Mouse (Mus musculus) layer of hippocampus, adult 2 months (tissue): Measurements from ENCODE around the gene Lime1. TPM values are rescaled to one million over a fixed set of nuclear protein-coding genes. Genes with fewer than 3 reads are reported as not detected.

Experiments
- DNase-seq, 2 experiments: peaks; one replicate each; pipeline ENCODE4 v3.0.0; 2022; ENCODE audit warnings: low spot score in 2 of 2
- H3K27ac ChIP-seq: fragments of 200-600 bp; 2 replicates; pipeline ENCODE4 v1.8.1; 2022
- H3K4me3 ChIP-seq: fragments of 200-600 bp; 2 replicates; pipeline ENCODE4 v1.8.1; 2022; ENCODE audit warnings: mild to moderate bottlenecking
- CTCF ChIP-seq: fragments of 200-600 bp; conservative IDR thresholded peaks from 2 replicates; pipeline ENCODE4 v1.8.1; 2022; ENCODE audit warnings: antibody characterized with exemption, mild to moderate bottlenecking, moderate library complexity
- long read RNA-seq, 2 experiments: library from polyadenylated mRNA; stranded (forward); transcript quantifications; one replicate each; pipeline ENCODE4 v2.0.0; 2021; ENCODE audit warnings: borderline mapping rate in 2 of 2
- total RNA-seq, 2 experiments: library from RNA; stranded (reverse); gene quantifications; 2 replicates each; pipeline ENCODE4 v1.2.3; 2021

The Lime1 gene
- total RNA-seq = 10 to 100 TPM; 35.2 to 49.5 TPM
- long read RNA-seq, experiment 1, partial matches to known transcripts = 0 of 1 reads
- long read RNA-seq, experiment 1, other reads (novel, unspliced or antisense) = 0 of 1 reads
- long read RNA-seq, experiment 2, partial matches to known transcripts = 0 of 4 reads
- long read RNA-seq, experiment 2, other reads (novel, unspliced or antisense) = 0 of 4 reads

DNA sequence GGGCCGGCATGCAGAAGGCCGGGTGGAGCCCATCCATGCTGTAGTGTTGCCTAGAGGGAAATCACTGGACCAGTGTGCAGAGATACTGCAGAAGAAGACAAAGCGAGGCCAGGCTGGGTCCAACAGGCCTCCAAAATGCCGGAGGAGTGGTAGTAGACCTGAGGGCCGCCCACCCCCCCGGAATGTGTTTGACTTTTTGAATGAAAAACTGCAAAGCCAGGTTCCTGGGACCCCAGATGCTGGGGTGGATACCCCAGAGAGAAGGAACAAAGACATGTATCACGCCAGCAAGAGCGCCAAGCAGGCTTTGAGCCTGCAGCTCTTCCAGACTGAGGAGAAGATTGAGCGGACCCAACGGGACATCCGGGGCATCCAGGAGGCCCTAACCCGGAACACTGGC lies at the start of gene Lime1:
Lime1 (plus strand) TSS at position 301 of the 400 bp plus-strand sequence.
- Histone ChIP-seq H3K27ac (no peak within 1 kb of the TSS), H3K4me3 (no peak within 1 kb of the TSS)
- DNase-seq = no peak
- TF ChIP-seq CTCF = no peak

DNA sequence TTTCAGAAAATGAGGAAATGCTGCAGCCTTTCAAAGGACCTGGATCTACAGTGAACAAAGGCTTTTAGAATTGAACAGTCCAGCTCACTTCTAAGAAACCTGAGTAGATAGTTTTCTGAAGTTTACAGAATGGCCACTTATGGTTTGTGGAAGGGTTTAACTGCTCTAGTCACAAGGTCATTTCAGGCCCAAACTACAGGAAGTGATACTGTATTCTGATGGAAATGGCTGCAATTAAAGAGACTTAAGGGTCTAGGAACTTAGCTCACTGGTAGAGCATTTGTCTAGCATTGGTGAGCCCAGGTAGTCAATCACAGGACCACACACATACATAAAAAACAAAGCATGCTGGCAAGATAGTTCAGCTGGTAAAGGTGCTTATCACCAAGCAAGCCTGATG lies 47.3 kb upstream of the Lime1 start:
- DNase-seq = no peak
- Histone ChIP-seq H3K4me3 (no peak overlapping the region), H3K27ac (no peak overlapping the region)
- no peak for TF ChIP-seq CTCF

DNA sequence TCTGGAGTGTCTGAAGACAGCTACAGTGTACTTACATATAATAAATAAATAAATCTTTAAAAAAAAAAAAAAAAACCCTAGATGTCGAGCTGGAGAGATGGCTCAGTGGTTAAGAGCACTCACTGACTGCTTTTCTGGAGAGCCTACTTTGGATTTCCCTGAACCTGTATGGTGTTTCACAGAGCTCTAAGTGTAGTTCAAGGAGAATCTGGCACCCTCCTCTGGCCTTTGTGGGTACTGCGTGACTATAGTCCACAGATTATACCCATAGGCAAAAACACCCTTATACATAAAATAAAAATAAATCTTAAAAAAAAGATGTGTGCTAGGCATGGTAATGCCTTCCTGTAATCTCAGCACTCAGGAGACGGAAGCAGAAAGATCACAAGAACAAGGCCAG lies 45.9 kb upstream of the Lime1 start:
- H3K4me3 ChIP-seq = no peak overlapping the region
- TF ChIP-seq CTCF = peak; percentile 87
- peak; percentile 50 to 73 for DNase-seq
- H3K27ac ChIP-seq = no peak overlapping the region

DNA sequence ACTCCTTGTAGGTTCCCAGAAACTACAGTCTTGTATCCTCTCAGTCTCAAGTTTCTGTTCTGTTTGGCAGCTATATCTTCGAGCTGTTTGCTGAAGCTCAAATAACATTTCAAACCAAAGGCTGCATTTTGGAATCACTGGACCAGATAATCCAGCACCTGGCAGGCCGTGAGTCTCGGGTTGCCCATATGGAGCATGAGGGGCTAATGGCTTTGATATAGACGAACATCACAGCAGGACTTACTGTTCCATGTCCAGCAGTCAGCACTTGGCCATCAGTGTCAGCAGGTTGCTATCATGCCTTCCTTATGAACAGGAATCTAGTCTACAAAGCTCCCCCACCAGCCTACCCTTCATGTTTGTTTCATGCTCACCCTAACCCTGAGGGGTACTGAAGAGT lies 39.5 kb upstream of the Lime1 start:
- no peak for TF ChIP-seq CTCF
- H3K27ac ChIP-seq = no peak overlapping the region
- DNase-seq = no peak

DNA sequence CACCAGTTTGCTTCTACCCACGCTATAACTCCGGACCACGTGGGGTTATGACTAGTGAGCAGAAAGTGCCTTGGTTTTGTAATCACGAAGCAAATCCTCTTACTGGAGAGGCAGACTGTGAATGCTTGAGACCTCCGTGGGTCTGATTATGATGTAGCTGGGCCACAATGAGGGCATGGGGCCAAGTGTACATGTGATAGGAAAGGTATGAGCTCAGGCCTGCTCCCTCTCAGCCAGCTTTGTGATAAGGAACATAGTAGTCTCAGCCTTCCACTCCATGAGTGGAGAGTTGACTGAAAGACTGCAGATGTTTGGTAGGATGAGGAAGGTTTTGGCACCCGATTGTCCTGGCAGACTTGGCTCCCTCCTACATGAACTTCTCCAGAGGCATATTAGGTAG lies 37.1 kb upstream of the Lime1 start:
- Histone ChIP-seq H3K27ac (no peak overlapping the region), H3K4me3 (no peak overlapping the region)
- no peak for DNase-seq
- no peak for TF ChIP-seq CTCF

More for the DNA sequence above, 39.5 kb upstream of the Lime1 start:
- no peak overlapping the region for H3K4me3 ChIP-seq

DNA sequence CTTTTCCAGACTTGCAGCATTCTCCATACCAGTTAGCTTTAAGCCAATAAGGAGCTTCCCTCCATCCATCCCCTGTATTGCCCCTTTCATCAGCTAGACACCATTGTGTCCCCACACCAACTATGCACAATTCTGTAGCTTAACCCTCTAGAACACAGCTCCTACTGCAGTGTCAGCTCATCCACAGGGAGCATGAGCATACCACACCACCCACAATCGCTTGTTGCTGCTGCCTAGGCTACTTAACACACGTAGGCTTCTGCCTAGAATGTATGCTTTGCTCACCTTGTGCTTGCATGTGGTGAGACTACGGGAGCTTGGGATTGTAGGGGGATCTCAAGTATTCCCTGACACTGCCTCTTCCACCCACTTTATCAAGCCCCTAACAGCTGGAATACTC lies 23.1 kb upstream of the Lime1 start:
- DNase-seq = no peak
- Histone ChIP-seq H3K27ac (no peak overlapping the region), H3K4me3 (no peak overlapping the region)
- no peak for TF ChIP-seq CTCF

DNA sequence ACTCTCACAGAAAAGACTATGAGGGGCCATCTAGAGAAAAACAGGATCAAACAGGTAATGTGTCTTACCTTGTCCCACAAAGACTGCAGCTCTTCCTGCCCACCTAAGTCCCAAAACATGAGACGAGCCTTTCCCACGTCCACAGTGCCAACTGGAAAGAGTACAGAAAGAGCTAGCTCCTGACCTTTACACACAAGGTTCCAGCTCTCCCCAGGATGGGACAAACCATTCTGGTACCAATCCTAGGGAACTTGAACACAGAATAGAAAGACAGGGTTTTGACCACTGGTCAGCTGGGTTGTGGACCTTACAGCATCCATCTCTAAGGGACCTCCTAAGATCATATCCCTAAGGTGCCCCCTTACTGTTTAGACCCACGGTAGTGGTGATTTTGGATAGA lies 15.9 kb upstream of the Lime1 start:
- TF ChIP-seq CTCF = no peak
- peak overlapping the region; percentile 77 for H3K4me3 ChIP-seq
- DNase-seq = no peak
- H3K27ac ChIP-seq = no peak overlapping the region

DNA sequence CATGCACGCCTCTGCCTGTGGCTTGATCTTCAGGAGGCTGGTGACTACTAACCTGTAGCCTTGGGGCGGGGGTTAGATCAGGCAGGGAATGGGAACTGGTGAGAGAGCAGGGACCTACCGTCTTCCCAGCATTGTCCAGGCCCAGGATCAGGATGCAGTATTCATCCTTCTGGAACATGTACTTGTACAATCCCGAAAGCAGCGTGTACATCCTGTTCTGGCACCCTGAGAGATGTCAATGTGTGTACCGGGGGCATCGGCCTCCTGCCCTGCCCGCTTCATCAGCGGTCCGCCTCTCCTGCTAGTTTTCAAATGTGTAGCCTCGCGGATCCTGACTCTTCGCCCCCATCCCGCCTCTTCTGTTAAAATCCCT lies 15.4 kb upstream of the Lime1 start:
- H3K4me3 ChIP-seq = peak overlapping the region; percentile 77
- TF ChIP-seq CTCF = no peak
- no peak for DNase-seq
- H3K27ac ChIP-seq = peak overlapping the region; percentile 96

DNA sequence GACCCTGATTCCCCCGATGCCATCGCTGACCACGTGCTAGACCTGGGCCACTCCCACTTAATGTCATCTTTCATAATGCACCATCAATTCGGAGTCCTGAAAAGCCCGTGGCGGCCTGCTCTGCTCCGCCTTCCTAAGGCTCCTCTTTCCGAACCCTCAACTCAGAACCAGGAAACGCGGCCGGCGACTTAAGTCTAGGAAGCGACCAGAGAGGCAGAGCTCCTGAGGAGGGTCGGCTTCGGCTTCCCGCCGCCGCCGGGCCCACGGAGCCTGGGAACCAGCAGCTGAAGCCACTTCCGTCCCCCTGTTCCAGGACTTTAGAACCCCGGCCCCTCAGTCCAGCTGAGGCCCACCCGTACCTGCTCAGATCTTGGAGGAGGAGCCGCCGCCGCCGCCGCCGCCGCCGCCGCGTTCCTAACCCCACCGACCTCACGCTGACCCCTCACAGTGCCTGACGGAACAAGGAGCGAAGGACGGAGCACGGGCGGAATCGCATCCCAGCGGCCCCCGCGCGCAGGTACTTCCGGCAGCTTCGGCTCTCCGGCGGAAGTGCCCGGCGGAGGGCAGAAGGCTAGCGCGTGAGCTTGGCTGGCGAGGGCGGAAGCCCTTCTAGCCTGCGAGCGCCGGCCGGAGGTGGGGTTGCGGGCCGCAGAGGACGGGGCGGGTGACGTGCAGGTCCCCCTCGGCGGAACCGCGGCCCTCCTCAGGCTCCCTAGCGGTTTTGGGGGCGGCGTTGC lies 14.8 kb upstream of the Lime1 start, which contains the start of the genes Zgpat and Arfrp1:
Zgpat (plus strand) TSS at position 69 of the 737 bp plus-strand sequence.
Arfrp1 (minus strand) TSS at position 545 of the 737 bp plus-strand sequence.
- peak; percentile 88 to 89 for DNase-seq
- Histone ChIP-seq H3K4me3 (peak within 1 kb of the TSS; percentile 77), H3K27ac (peak within 1 kb of the TSS; percentile 96)
- TF ChIP-seq CTCF = 0 out of 2 replicates have a peak, but pooled peaks have one; percentile 15

DNA sequence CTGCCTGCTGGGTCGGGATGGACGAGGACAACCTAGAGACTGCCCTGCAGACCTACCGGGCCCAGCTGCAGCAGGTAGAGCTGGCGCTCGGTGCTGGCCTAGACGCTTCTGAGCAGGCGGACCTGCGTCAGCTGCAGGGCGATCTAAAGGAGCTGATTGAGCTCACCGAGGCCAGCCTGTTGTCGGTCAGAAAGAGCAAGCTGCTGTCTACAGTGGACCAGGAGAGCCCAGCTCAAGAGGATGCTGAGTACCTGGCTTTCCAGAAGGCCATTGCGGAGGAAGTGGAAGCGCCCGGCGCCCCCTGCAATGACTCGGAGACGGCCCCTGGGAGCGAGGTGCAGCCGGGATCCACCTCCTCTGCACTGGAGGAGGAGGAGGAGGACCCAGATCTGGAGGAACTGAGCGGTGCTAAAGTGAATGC lies 14.2 kb upstream of the Lime1 start:
- no peak for DNase-seq
- no peak for TF ChIP-seq CTCF
- Histone ChIP-seq H3K4me3 (peak overlapping the region; percentile 77), H3K27ac (peak overlapping the region; percentile 96)

DNA sequence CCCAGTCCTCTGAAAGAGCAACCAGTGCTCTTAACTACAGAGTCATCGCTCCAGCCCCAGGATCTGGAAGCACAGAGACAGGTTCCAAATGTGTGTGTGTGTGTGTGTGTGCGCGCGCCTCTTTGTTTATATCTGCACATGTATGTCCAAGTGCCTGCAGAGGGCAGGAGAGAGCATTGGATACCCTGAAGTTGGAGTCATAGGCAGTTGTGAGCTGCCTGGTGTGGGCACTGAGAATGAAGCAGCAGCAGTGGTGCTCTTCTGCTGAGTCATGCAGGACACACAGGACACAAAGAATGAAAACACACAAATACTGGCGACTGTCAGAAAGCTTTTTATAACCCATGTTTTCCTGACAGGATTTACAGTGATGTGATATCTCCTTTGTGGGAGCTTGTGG lies 9.9 kb upstream of the Lime1 start:
- H3K4me3 ChIP-seq = no peak overlapping the region
- DNase-seq = no peak
- peak; percentile 32 for TF ChIP-seq CTCF
- no peak overlapping the region for H3K27ac ChIP-seq

DNA sequence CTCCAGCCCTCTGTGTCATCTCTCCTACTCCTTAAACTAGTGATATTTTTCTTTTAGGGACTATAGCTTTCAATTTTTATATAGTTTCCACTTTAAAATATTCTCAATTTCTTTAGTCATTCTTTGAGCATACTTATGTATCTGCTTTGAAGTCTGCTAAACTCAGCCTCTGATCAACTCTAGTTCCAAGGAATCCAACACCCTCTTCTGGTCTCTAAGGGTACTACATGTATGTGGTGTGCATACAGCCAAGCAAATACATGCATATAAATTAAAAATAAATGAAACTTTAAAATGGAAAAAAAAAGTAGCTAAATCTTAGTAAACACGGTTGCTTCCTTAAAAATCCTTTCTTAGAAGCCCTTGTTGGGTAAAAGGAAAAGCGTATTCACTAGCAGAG lies 4.1 kb upstream of the Lime1 start:
- Histone ChIP-seq H3K27ac (no peak overlapping the region), H3K4me3 (no peak overlapping the region)
- DNase-seq = no peak
- TF ChIP-seq CTCF = peak; percentile 77

DNA sequence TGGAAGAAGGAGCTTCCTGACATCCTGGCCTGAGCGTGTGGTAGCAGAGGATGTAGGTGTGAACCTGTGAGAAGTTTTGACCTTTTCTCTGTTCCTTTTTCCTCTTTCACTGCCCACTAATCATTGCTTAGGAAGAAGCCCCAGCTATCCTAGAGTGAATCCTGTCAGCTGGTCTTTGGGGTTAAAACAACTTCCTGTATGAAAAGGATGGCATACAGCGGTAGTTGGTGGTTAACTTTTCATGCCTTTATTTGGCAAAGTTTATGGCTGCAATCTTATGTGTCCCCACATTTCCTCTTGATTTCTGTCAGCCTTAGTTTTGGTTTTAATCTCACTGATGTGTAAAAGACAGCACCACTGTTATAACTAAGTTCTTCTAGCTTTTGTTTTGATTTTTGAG lies 2.6 kb upstream of the Lime1 start:
- Histone ChIP-seq H3K27ac (no peak overlapping the region), H3K4me3 (no peak overlapping the region)
- TF ChIP-seq CTCF = no peak
- no peak for DNase-seq

DNA sequence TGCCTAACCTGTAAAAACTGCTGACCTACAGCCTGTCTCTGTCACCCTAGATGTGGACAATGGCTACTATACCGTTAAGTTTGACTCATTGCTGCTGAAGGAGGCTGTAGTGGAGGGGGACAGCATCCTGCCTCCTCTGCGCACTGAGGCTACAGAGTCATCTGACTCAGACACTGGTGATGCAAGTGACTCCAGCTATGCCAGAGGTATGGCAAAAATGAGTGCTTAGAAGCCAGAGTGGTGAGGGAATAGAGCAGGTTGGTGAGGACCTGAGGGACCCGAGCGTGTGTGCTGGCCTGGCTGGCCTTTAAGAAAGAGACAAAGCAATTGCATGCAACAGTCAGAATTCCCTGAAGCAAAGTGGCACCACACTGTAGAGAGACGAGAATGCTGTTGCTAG lies 1.2 kb upstream of the Lime1 start:
- H3K27ac ChIP-seq = no peak overlapping the region
- no peak for TF ChIP-seq CTCF
- no peak overlapping the region for H3K4me3 ChIP-seq
- DNase-seq = no peak
